Mouse (Mus musculus) brain, embryonic 18.5 days (tissue): ENCODE results near the gene Sec14l2.

Experiments
- DNase-seq: peaks from one replicate; pipeline ENCODE4 v3.0.0-alpha.2; 2012; ENCODE audit warnings: low read depth, low spot score

Gene Sec14l2

DNA sequence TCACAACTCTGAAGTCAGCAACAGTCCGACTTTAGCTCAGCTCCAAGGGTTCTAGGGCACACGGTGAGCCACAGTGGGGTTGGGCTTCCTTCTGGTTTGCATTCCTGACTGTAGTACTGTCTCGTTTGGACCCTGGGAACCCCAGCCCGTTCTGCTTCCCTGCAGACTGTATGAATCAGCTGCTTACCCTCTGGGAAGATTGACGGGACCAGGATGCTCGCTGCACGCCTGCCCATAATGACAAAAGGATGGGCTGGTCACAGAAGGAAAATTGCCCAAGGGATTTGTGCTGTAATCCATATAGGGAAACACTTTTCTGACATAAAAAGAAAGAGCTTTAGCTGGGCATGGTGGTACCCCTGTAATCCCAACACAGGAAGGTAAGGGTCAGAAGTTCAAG lies 24.4 kb downstream of the Sec14l2 start:
- DNase-seq = no peak

DNA sequence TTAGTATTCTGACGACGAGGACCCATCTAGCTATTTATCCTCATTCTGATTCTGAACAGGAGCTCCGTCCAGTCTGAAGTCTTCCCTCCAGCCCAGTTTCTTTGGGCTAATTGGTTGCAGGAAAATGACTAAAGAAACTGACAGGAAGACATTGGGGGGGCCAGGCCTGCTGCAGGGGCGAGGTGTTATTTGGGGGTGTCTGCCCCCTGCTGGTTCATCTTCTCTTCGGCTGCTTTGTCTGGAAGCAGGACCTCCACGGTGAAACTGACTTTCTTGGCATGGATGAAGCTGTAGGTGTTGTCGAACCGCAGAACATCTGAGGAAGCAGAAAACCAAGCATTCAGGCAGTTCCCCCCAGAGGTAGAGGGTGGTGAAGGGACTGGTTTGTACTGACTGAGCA lies 25.1 kb downstream of the Sec14l2 start:
- no peak for DNase-seq

GRCm38 (mm10) chr11:4097091-4097621 lies 26.1 kb downstream of the Sec14l2 start:
- DNase-seq = no peak

- DNase-seq = peak; percentile 97
Observed at GRCm38 (mm10) chr11:4096054-4096984, 26.9 kb downstream of the Sec14l2 start.

- DNase-seq = no peak
Observed at GRCm38 (mm10) chr11:4095171-4096053, 27.8 kb downstream of the Sec14l2 start, which contains the start of gene Mtfp1. Gene Mtfp1 (minus strand): TSS chr11:4095445.

DNA sequence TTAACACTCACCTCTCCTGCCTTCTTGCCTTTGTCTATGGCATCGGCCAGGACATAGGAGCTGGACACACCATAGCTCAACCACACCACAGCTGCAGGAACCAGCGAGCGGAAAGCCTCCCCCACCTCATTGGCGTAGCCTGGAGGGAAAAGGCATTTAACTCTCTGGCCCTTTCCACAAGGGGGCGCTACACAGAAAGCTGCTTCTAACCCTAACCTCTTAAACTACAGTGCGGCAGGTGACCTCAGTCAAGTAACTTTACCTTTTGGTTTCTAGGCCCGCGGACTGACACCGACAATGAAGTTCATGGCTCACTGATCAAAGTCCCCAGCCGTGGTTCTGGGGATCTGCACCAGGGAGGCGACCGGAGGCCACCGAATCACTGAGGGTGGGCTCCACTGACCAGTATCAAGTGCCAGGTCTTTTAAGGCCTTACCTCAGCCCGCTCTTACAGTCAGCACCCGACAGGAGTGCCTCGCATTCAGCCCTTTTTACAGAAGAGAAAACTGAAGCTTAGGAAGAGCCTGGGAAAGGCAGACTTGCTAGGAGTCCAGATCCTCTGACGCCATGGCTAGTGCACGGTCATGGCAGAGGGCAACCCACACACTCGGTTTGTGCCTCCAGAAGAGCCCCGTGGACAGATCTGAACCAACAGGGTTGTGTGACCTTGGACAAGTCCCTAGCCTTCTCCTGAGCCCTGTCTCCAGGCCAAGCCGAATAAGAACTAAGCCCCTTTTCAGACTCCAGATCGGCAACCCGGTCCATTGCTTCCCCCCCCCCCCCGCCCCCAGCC lies 28.6 kb downstream of the Sec14l2 start:
- DNase-seq = no peak

DNA sequence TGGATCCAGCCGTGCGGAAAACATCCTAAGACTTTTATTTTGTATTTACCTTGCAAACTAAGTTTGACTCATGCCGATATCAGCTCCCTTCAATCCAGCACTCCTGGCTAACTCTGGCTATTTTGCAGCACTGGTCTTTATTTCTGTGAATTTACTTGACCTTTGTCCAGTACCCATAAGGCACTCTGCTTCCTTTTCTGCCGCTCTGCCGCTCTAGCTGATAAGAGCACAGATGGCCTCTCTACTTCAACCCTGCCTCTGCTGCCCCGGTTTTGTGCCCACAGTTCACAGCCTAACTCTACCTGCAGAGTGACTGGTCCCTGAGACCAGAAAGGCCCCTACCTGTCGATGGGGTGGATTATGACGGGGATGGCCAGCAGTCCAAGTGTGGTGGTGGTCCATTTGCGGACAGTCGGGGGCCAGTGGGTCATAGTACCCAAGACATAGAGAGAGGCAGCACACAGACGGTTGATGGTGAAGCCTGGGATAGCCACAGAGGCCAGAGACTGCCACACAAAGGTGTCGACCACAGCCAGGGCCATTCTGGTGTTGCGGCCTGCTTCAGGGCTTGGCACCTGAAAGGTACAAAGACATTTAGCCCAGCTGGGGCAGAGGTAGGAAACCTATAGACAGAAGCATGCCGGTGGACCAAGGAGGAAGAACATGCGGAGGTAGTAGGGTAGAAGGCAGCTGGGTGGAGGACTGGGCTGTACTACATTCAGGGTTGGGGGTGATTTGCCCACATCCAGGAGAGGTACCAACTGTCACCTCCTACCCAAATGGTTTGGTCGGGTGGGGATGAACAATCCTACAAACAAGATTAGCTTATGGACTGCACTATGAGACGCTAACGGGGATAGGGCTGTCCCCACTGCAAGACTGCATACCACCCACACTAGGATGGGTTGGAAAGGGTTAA lies 29.5 kb downstream of the Sec14l2 start:
- DNase-seq = no peak

- no peak for DNase-seq
Observed at GRCm38 (mm10) chr11:4087267-4087666, 35.9 kb downstream of the Sec14l2 start.

GRCm38 (mm10) chr11:4086246-4086645 lies 37.0 kb downstream of the Sec14l2 start:
- no peak for DNase-seq

DNA sequence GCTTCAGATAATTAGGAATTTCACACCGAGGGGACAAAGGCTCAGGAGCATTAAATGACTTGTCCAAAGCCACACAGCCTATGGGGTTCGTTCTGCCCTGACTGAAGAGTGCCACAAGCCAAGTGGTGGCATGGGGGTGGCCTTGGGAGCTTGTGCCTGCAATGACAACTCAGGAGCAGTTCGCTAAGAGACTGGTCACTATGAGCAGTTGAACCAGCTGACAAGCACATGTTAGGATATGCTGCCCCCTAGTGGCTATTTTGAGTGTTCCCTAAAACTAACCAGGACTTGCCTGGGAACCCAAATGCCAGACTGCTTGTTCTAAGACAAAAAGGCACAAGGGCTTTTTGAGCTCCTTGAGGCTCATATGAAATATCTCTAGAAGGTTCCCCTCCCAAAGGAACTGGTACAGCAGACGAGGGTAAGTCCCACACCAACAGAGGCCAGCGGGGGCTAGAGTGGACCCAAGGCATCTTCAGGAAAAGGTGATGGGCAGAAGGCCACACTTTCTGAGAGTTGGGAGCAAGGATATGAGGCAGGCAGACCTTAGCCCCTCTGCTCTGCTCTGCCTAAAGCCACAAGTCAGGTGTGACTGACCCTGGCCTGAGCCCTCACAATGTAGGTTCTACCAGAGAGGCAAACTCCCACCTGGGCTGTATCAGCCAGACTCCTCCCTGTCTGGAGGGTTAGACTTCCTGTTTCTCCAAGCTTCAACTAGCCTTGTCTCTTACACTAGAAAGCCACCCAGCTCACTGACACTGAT lies 39.7 kb downstream of the Sec14l2 start:
- no peak for DNase-seq

GRCm38 (mm10) chr11:4080219-4080618 lies 43.0 kb downstream of the Sec14l2 start:
- DNase-seq = no peak

DNA sequence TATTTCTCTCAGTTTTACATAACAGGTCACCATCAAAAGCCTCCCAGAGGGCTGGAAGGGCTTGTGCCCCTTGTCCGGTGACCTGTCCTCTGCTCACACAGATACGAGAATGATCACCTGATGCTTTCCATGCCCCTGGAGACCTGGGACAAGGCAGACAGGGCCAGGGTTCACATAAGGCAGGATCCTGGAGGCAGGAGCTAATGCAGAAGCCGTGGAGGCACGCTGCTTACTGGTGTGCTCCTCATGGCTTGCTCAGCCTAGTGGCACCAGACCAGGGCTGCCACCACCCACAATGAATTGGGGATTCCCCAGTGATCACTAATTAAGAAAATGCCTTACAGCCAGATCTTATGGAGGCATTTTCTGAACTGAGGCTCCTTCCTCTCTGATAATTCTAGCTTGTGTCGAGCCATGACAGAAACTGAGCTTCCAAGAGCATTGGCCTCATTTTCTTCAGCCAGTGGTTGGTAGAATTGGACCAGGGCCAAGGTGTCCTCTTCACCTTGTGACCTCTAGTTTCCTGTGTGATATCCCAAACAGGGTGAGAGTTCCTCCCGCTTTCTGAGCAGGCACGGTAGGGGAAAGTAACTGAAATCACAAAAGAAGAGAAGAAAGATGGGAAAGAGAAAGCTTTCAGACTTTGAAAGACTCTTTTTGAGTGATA lies 44.8 kb downstream of the Sec14l2 start:
- DNase-seq = no peak

DNA sequence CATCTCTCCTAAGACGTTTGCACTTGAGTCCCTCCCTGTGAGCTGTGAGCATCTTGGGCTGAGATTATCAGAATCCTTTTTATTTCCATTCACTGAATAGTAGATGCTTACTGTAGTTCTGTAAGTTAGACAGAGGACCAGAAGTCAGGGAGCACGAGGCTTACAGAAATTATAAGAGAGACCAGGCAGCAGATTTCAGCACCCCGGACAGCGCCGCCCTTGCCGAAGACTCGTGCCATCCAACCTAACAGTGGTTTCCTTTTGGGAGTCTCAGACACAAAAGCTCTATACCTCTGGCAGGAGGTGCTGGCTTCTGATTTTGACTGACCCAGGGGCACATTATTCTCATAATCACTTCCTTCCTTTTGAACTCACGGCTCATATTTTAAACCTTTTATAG lies 46.6 kb downstream of the Sec14l2 start:
- DNase-seq = no peak

GRCm38 (mm10) chr11:4069664-4070063 lies 53.6 kb downstream of the Sec14l2 start:
- DNase-seq = peak; percentile 28

GRCm38 (mm10) chr11:4064627-4065122 lies 58.5 kb downstream of the Sec14l2 start, which contains the start of gene Sec14l3:
Gene Sec14l3 (plus strand): TSS chr11:4064841.
- DNase-seq = no peak

DNA sequence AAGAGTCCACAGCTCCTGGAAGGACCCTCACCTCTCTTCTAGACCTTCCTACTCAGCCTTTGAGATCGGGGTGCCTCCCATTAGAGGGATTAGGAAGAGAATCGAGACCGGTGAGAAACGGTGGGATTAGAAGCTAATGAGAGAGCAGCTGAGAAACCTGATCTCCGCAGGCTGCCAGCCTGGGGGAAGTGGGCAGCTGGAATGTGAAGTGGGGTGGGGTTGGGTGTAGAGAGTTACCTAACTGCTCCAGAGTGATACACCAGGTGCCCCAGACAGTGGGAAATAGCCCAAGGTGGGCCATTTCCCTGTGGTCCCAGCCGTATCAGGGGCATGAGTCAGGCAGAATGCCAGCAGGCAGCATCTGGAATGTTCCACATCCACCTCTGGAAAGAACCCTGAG lies 60.2 kb downstream of the Sec14l2 start:
- DNase-seq = no peak

DNA sequence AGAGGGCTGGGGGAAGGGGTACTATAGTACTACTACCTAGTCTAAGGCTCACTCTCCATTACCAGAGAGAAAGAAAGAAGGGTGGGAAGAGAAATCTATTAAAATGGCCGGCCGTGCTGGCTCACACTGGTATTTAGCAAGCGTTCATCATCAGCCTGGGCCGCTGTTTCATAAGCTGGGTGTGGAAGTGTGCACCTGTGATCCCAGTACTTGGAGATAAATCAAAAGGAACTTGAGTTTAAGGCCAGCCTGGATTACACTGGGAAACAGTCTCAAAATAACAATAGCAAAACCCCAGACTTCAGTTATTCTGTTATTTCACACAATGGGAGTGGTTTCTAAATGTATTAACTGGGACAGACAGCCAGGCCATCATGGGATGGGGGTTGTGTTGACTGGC lies 60.7 kb downstream of the Sec14l2 start:
- no peak for DNase-seq

- DNase-seq = no peak
Observed at GRCm38 (mm10) chr11:4060866-4061575, 62.2 kb downstream of the Sec14l2 start.
